Mouse (Mus musculus) forebrain, embryonic 13.5 days (tissue): ENCODE measurements around the gene Ralbp1. TPM values are rescaled to one million over a fixed set of nuclear protein-coding genes. Genes with fewer than 3 reads are reported as not detected.

Experiments used
- ATAC-seq: fragments of 200-750 bp; cut with Nextera tagmentation; 2 replicates; pipeline ENCODE4 v1.8.0; 2017
- H3K27ac ChIP-seq: fragments of 300-500 bp; sonication (generic); 2 replicates; pipeline ENCODE4 v1.5.1; 2015; ENCODE audit warnings: inconsistent platforms, mild to moderate bottlenecking, moderate library complexity
- H3K27me3 ChIP-seq: fragments of 300-500 bp; sonication (generic); 2 replicates; pipeline ENCODE4 v1.6.1; 2015; ENCODE audit warnings: mild to moderate bottlenecking, inconsistent platforms
- H3K36me3 ChIP-seq: fragments of 300-500 bp; sonication (generic); 2 replicates; pipeline ENCODE4 v1.6.1; 2015; ENCODE audit warnings: mild to moderate bottlenecking, inconsistent platforms; ENCODE audit not compliant: poor library complexity, severe bottlenecking
- H3K4me1 ChIP-seq: fragments of 300-500 bp; sonication (generic); 2 replicates; pipeline ENCODE4 v1.6.1; 2015; ENCODE audit warnings: inconsistent platforms
- H3K4me2 ChIP-seq: fragments of 300-500 bp; sonication (generic); 2 replicates; pipeline ENCODE4 v1.6.1; 2015; ENCODE audit warnings: inconsistent platforms, mild to moderate bottlenecking, moderate library complexity
- H3K4me3 ChIP-seq: fragments of 300-500 bp; sonication (generic); 2 replicates; pipeline ENCODE4 v1.5.1; 2015; ENCODE audit warnings: mild to moderate bottlenecking, inconsistent platforms
- H3K9ac ChIP-seq: fragments of 300-500 bp; sonication (generic); 2 replicates; pipeline ENCODE4 v1.6.1; 2015; ENCODE audit warnings: mild to moderate bottlenecking, inconsistent platforms
- H3K9me3 ChIP-seq: fragments of 300-500 bp; sonication (generic); replicated peaks from 2 replicates; pipeline ENCODE4 v1.6.1; 2016; ENCODE audit warnings: inconsistent platforms
- WGBS: fragments of 180-500 bp; shearing (Covaris S2); methylation state at CpG from one replicate; pipeline ENCODE4 v1.1.7; 2015; 5-methylcytosine and 5-hydroxymethylcytosine counted together
- polyA plus RNA-seq: library from polyadenylated mRNA; unstranded; fragments of >200 nt; fragmentation: Nextera tagmentation; extraction: Ambion mirVana; gene quantifications from 2 replicates; pipeline ENCODE4 v1.2.1, GENCODE M21; 2015

The Ralbp1 gene
- polyA plus RNA-seq, 1 experiment from 2014 or later = 58.4 TPM

GRCm38 (mm10) chr17:65865265-65865664, 20.3 kb downstream of the Ralbp1 start:
- no peak for ATAC-seq
- H3K4me3 ChIP-seq = no peak overlapping the region
- peaks cover 40% of the 10 kb centered on the region for H3K36me3 ChIP-seq
- no peak overlapping the region for H3K9ac ChIP-seq
- no peaks in the 10 kb centered on the region for H3K27me3 ChIP-seq
- no peak overlapping the region for H3K4me2 ChIP-seq
- H3K27ac ChIP-seq = no peak overlapping the region
- H3K4me1 ChIP-seq = no peaks in the 10 kb centered on the region
- H3K9me3 ChIP-seq = no peaks in the 10 kb centered on the region

- WGBS = 37% methylated on average over 4 of the region's 4 CpGs
- no peaks in the 10 kb centered on the region for H3K4me1 ChIP-seq
- no peaks in the 10 kb centered on the region for H3K27me3 ChIP-seq
- H3K9me3 ChIP-seq = no peaks in the 10 kb centered on the region
- ATAC-seq = peak; percentile 57
- H3K4me3 ChIP-seq = no peak overlapping the region
- no peak overlapping the region for H3K9ac ChIP-seq
- peaks cover 40% of the 10 kb centered on the region for H3K36me3 ChIP-seq
- no peak overlapping the region for H3K27ac ChIP-seq
- no peak overlapping the region for H3K4me2 ChIP-seq
Observed at GRCm38 (mm10) chr17:65864742-65865141, 20.9 kb downstream of the Ralbp1 start.

GRCm38 (mm10) chr17:65863830-65864229, 21.8 kb downstream of the Ralbp1 start:
- Histone ChIP-seq H3K9ac (no peak overlapping the region), H3K4me1 (no peaks in the 10 kb centered on the region), H3K27me3 (no peaks in the 10 kb centered on the region), H3K36me3 (peaks cover 47% of the 10 kb centered on the region), H3K4me2 (no peak overlapping the region), H3K9me3 (no peaks in the 10 kb centered on the region), H3K4me3 (no peak overlapping the region), H3K27ac (no peak overlapping the region)
- ATAC-seq = no peak
- 94% methylated on average over 12 of the region's 12 CpGs for WGBS

- ATAC-seq = peak; percentile 57; the same call in 1 of the 2 replicates
- peaks cover 58% of the 10 kb centered on the region for H3K36me3 ChIP-seq
- 50% methylated on average over 4 of the region's 4 CpGs for WGBS
Observed at GRCm38 (mm10) chr17:65862579-65862978, 23.0 kb downstream of the Ralbp1 start.

GRCm38 (mm10) chr17:65857617-65858016, 28.0 kb downstream of the Ralbp1 start:
- H3K36me3 ChIP-seq = peaks cover 81% of the 10 kb centered on the region
- WGBS = 86% methylated on average over 4 of the region's 4 CpGs

More at GRCm38 (mm10) chr17:65862579-65862978, 23.0 kb downstream of the Ralbp1 start:
- Histone ChIP-seq H3K9me3 (no peaks in the 10 kb centered on the region), H3K9ac (no peak overlapping the region), H3K27me3 (no peaks in the 10 kb centered on the region), H3K27ac (no peak overlapping the region), H3K4me1 (no peaks in the 10 kb centered on the region), H3K4me2 (no peak overlapping the region), H3K4me3 (no peak overlapping the region)

GRCm38 (mm10) chr17:65854006-65854405, 31.6 kb downstream of the Ralbp1 start:
- H3K27ac ChIP-seq = no peak overlapping the region
- no peaks in the 10 kb centered on the region for H3K4me1 ChIP-seq
- no peak overlapping the region for H3K4me2 ChIP-seq
- WGBS = 93% methylated on average over 4 of the region's 4 CpGs
- no peak for ATAC-seq
- no peak overlapping the region for H3K4me3 ChIP-seq
- H3K9me3 ChIP-seq = no peaks in the 10 kb centered on the region
- no peak overlapping the region for H3K9ac ChIP-seq
- H3K36me3 ChIP-seq = peaks cover 91% of the 10 kb centered on the region
- no peaks in the 10 kb centered on the region for H3K27me3 ChIP-seq

More at GRCm38 (mm10) chr17:65857617-65858016, 28.0 kb downstream of the Ralbp1 start:
- H3K4me2 ChIP-seq = no peak overlapping the region
- H3K9ac ChIP-seq = no peak overlapping the region
- H3K9me3 ChIP-seq = no peaks in the 10 kb centered on the region
- ATAC-seq = no peak
- H3K4me1 ChIP-seq = no peaks in the 10 kb centered on the region
- no peak overlapping the region for H3K4me3 ChIP-seq
- H3K27me3 ChIP-seq = no peaks in the 10 kb centered on the region
- no peak overlapping the region for H3K27ac ChIP-seq

GRCm38 (mm10) chr17:65853326-65853725, 32.3 kb downstream of the Ralbp1 start:
- peaks cover 89% of the 10 kb centered on the region for H3K36me3 ChIP-seq
- H3K4me3 ChIP-seq = no peak overlapping the region
- no peaks in the 10 kb centered on the region for H3K9me3 ChIP-seq
- no peak overlapping the region for H3K9ac ChIP-seq
- no peaks in the 10 kb centered on the region for H3K4me1 ChIP-seq
- 95% methylated on average over 6 of the region's 6 CpGs for WGBS
- H3K4me2 ChIP-seq = no peak overlapping the region
- no peaks in the 10 kb centered on the region for H3K27me3 ChIP-seq
- no peak overlapping the region for H3K27ac ChIP-seq
- no peak for ATAC-seq

- H3K9me3 ChIP-seq = no peaks in the 10 kb centered on the region
- no peak overlapping the region for H3K4me3 ChIP-seq
- ATAC-seq = no peak
- H3K9ac ChIP-seq = no peak overlapping the region
- WGBS = 90% methylated on average over 6 of the region's 6 CpGs
- no peak overlapping the region for H3K4me2 ChIP-seq
- no peaks in the 10 kb centered on the region for H3K27me3 ChIP-seq
- H3K27ac ChIP-seq = no peak overlapping the region
- peaks cover 75% of the 10 kb centered on the region for H3K36me3 ChIP-seq
- peaks cover 4% of the 10 kb centered on the region; the same call in 1 of the 2 replicates for H3K4me1 ChIP-seq
Observed at GRCm38 (mm10) chr17:65851749-65852148, 33.8 kb downstream of the Ralbp1 start.

- WGBS = 92% methylated on average over 17 of the region's 17 CpGs
- Histone ChIP-seq H3K4me2 (no peak overlapping the region), H3K36me3 (peaks cover 67% of the 10 kb centered on the region), H3K9me3 (no peaks in the 10 kb centered on the region), H3K4me3 (no peak overlapping the region), H3K27ac (no peak overlapping the region; the same call in 1 of the 2 replicates), H3K27me3 (no peaks in the 10 kb centered on the region), H3K4me1 (peaks cover 4% of the 10 kb centered on the region; the same call in 1 of the 2 replicates), H3K9ac (no peak overlapping the region)
- no peak for ATAC-seq
Observed at GRCm38 (mm10) chr17:65850487-65850886, 35.1 kb downstream of the Ralbp1 start.

GRCm38 (mm10) chr17:65847694-65848449, 37.7 kb downstream of the Ralbp1 start:
- Histone ChIP-seq H3K36me3 (peaks cover 67% of the 10 kb centered on the region), H3K9me3 (no peaks in the 10 kb centered on the region), H3K4me1 (peaks cover 4% of the 10 kb centered on the region; the same call in 1 of the 2 replicates), H3K9ac (no peak overlapping the region), H3K27ac (peak overlapping the region; percentile 37; the same call in 1 of the 2 replicates), H3K4me2 (no peak overlapping the region), H3K27me3 (no peaks in the 10 kb centered on the region), H3K4me3 (no peak overlapping the region)
- 0 out of 2 replicates have a peak, but pooled peaks have one; percentile 42 for ATAC-seq
- 76% methylated on average over 11 of the region's 11 CpGs for WGBS

- no peaks in the 10 kb centered on the region for H3K27me3 ChIP-seq
- no peak overlapping the region for H3K4me3 ChIP-seq
- H3K9me3 ChIP-seq = no peaks in the 10 kb centered on the region
- H3K4me1 ChIP-seq = peaks cover 4% of the 10 kb centered on the region; the same call in 1 of the 2 replicates
- H3K36me3 ChIP-seq = peaks cover 66% of the 10 kb centered on the region
- H3K27ac ChIP-seq = no peak overlapping the region
- H3K4me2 ChIP-seq = no peak overlapping the region
- ATAC-seq = no peak
- no peak overlapping the region for H3K9ac ChIP-seq
- 91% methylated on average over 6 of the region's 6 CpGs for WGBS
Observed at GRCm38 (mm10) chr17:65845423-65845822, 40.2 kb downstream of the Ralbp1 start.

- no peak for ATAC-seq
- Histone ChIP-seq H3K4me1 (0 out of 2 replicates have a peak, but pooled peaks cover 2% of the 10 kb centered on the region), H3K9ac (no peak overlapping the region), H3K4me3 (no peak overlapping the region), H3K27ac (no peak overlapping the region; the same call in 1 of the 2 replicates), H3K9me3 (no peaks in the 10 kb centered on the region), H3K36me3 (peaks cover 74% of the 10 kb centered on the region), H3K4me2 (no peak overlapping the region), H3K27me3 (no peaks in the 10 kb centered on the region)
- 88% methylated on average over 10 of the region's 10 CpGs for WGBS
Observed at GRCm38 (mm10) chr17:65842669-65843381, 42.8 kb downstream of the Ralbp1 start.
